Mouse (Mus musculus): ENCODE measurements at regions not wholly inside any gene's neighbourhood (a gene's known extent, or its start where the extent isn't known, plus 50 kb on each side); places are given as distances from the start of the nearest gene placed in this dataset.

GRCm38 (mm10) chr11:38818141-38818540 is 1582.4 kb upstream of the Tenm2 start:
- TF ChIP-seq EP300 (IDR thresholded peaks at IDR 0.05; ENCODE audit: low read depth) (no peak), CTCF (IDR thresholded peaks at IDR 0.05; ENCODE audit: low read depth) (no peak)
- H3K9me3 ChIP-seq (ENCODE audit: low read length), result no peaks in the 10 kb centered on the region
- WGBS (ENCODE audit: insufficient replicate concordance), result 64% methylated on average over 3 of the region's 3 CpGs
- no peaks in the 10 kb centered on the region for H3K27me3 ChIP-seq (ENCODE audit: insufficient read depth, low read length)
- H3K27ac ChIP-seq (ENCODE audit: low read depth), result no peak overlapping the region
- ATAC-seq (no peak), DNase-seq (no peak)
- no peaks in the 10 kb centered on the region for H3K4me1 ChIP-seq (ENCODE audit: insufficient read depth)
- H3K36me3 ChIP-seq (replicated peaks; ENCODE audit: insufficient read depth, low read length), result no peaks in the 10 kb centered on the region
- no peak overlapping the region for H3K9ac ChIP-seq (replicated peaks)
- H3K4me2 ChIP-seq (ENCODE audit: low read depth, low read length), result no peak overlapping the region
- H3K4me3 ChIP-seq (ENCODE audit: low read depth, low read length), result no peak overlapping the region

GRCm38 (mm10) chr11:38783548-38783947 is 1547.8 kb upstream of the Tenm2 start:
- H3K4me2 ChIP-seq (ENCODE audit: low read depth, low read length), result no peak overlapping the region
- no peak for ATAC-seq
- no peak overlapping the region for H3K27ac ChIP-seq (ENCODE audit: low read depth)
- H3K4me1 ChIP-seq (ENCODE audit: insufficient read depth), result no peaks in the 10 kb centered on the region
- no peaks in the 10 kb centered on the region for H3K27me3 ChIP-seq (ENCODE audit: insufficient read depth, low read length)
- no peak overlapping the region for H3K9ac ChIP-seq (replicated peaks)
- H3K9me3 ChIP-seq (ENCODE audit: low read length), result no peaks in the 10 kb centered on the region
- H3K36me3 ChIP-seq (replicated peaks; ENCODE audit: insufficient read depth, low read length), result no peaks in the 10 kb centered on the region
- DNase-seq, result no peak
- TF ChIP-seq EP300 (IDR thresholded peaks at IDR 0.05; ENCODE audit: low read depth) (no peak), CTCF (IDR thresholded peaks at IDR 0.05; ENCODE audit: low read depth) (no peak)
- H3K4me3 ChIP-seq (ENCODE audit: low read depth, low read length), result no peak overlapping the region
- whole genome bisulfite sequencing (ENCODE audit: insufficient replicate concordance), result 43% methylated on average over 4 of the region's 4 CpGs

GRCm38 (mm10) chr11:38779585-38779984 is 1543.8 kb upstream of the Tenm2 start:
- Histone ChIP-seq H3K4me1 (ENCODE audit: insufficient read depth) (no peaks in the 10 kb centered on the region), H3K9ac (replicated peaks) (no peak overlapping the region), H3K4me3 (ENCODE audit: low read depth, low read length) (no peak overlapping the region), H3K9me3 (ENCODE audit: low read length) (no peaks in the 10 kb centered on the region), H3K27ac (ENCODE audit: low read depth) (no peak overlapping the region), H3K36me3 (replicated peaks; ENCODE audit: insufficient read depth, low read length) (no peaks in the 10 kb centered on the region), H3K4me2 (ENCODE audit: low read depth, low read length) (no peak overlapping the region), H3K27me3 (ENCODE audit: insufficient read depth, low read length) (no peaks in the 10 kb centered on the region)
- WGBS (ENCODE audit: insufficient replicate concordance), result 84% methylated on average over 1 of the region's 1 CpGs
- DNase-seq (no peak), ATAC-seq (no peak)
- TF ChIP-seq CTCF (IDR thresholded peaks at IDR 0.05; ENCODE audit: low read depth) (no peak), EP300 (IDR thresholded peaks at IDR 0.05; ENCODE audit: low read depth) (no peak)

- WGBS (ENCODE audit: insufficient replicate concordance), result 57% methylated on average over 2 of the region's 2 CpGs
- ATAC-seq, result no peak
- no peak for TF ChIP-seq CTCF (IDR thresholded peaks at IDR 0.05; ENCODE audit: low read depth)
- no peak for TF ChIP-seq EP300 (IDR thresholded peaks at IDR 0.05; ENCODE audit: low read depth)
Measured at GRCm38 (mm10) chr11:38762241-38762640, 1526.5 kb upstream of the Tenm2 start.

GRCm38 (mm10) chr11:38747549-38747948 is 1511.8 kb upstream of the Tenm2 start:
- DNase-seq, result peak; percentile 27
- H3K27ac ChIP-seq (ENCODE audit: low read depth), result no peak overlapping the region
- H3K9ac ChIP-seq (replicated peaks), result no peak overlapping the region
- H3K27me3 ChIP-seq (ENCODE audit: insufficient read depth, low read length), result no peaks in the 10 kb centered on the region
- no peaks in the 10 kb centered on the region for H3K4me1 ChIP-seq (ENCODE audit: insufficient read depth)
- no peaks in the 10 kb centered on the region for H3K9me3 ChIP-seq (ENCODE audit: low read length)
- H3K4me3 ChIP-seq (ENCODE audit: low read depth, low read length), result no peak overlapping the region
- ATAC-seq, result no peak
- H3K4me2 ChIP-seq (ENCODE audit: low read depth, low read length), result no peak overlapping the region
- 37% methylated on average over 3 of the region's 3 CpGs for WGBS (ENCODE audit: insufficient replicate concordance)
- no peaks in the 10 kb centered on the region for H3K36me3 ChIP-seq (replicated peaks; ENCODE audit: insufficient read depth, low read length)
- TF ChIP-seq EP300 (IDR thresholded peaks at IDR 0.05; ENCODE audit: low read depth) (no peak), CTCF (IDR thresholded peaks at IDR 0.05; ENCODE audit: low read depth) (peak; percentile 60)

More at GRCm38 (mm10) chr11:38762241-38762640, 1526.5 kb upstream of the Tenm2 start:
- no peak overlapping the region for H3K4me2 ChIP-seq (ENCODE audit: low read depth, low read length)
- H3K9me3 ChIP-seq (ENCODE audit: low read length), result no peaks in the 10 kb centered on the region
- no peak overlapping the region for H3K4me3 ChIP-seq (ENCODE audit: low read depth, low read length)
- H3K27ac ChIP-seq (ENCODE audit: low read depth), result no peak overlapping the region
- H3K9ac ChIP-seq (replicated peaks), result no peak overlapping the region
- no peaks in the 10 kb centered on the region for H3K36me3 ChIP-seq (replicated peaks; ENCODE audit: insufficient read depth, low read length)
- H3K27me3 ChIP-seq (ENCODE audit: insufficient read depth, low read length), result no peaks in the 10 kb centered on the region
- no peak for DNase-seq
- no peaks in the 10 kb centered on the region for H3K4me1 ChIP-seq (ENCODE audit: insufficient read depth)

- Histone ChIP-seq H3K27ac (ENCODE audit: low read depth) (no peak overlapping the region), H3K9me3 (ENCODE audit: low read length) (no peaks in the 10 kb centered on the region), H3K36me3 (replicated peaks; ENCODE audit: insufficient read depth, low read length) (no peaks in the 10 kb centered on the region), H3K27me3 (ENCODE audit: insufficient read depth, low read length) (no peaks in the 10 kb centered on the region), H3K4me3 (ENCODE audit: low read depth, low read length) (no peak overlapping the region), H3K4me1 (ENCODE audit: insufficient read depth) (no peaks in the 10 kb centered on the region), H3K4me2 (ENCODE audit: low read depth, low read length) (no peak overlapping the region), H3K9ac (replicated peaks) (no peak overlapping the region)
- DNase-seq (no peak), ATAC-seq (no peak)
- TF ChIP-seq EP300 (IDR thresholded peaks at IDR 0.05; ENCODE audit: low read depth), result no peak
- TF ChIP-seq CTCF (IDR thresholded peaks at IDR 0.05; ENCODE audit: low read depth), result no peak
- WGBS (ENCODE audit: insufficient replicate concordance), result 57% methylated on average over 2 of the region's 2 CpGs
Measured at GRCm38 (mm10) chr11:38729101-38729500, 1493.3 kb upstream of the Tenm2 start.

GRCm38 (mm10) chr11:38715697-38716096 is 1479.9 kb upstream of the Tenm2 start:
- Histone ChIP-seq H3K9ac (replicated peaks) (no peak overlapping the region), H3K27ac (ENCODE audit: low read depth) (no peak overlapping the region), H3K36me3 (replicated peaks; ENCODE audit: insufficient read depth, low read length) (no peaks in the 10 kb centered on the region), H3K9me3 (ENCODE audit: low read length) (no peaks in the 10 kb centered on the region), H3K27me3 (ENCODE audit: insufficient read depth, low read length) (no peaks in the 10 kb centered on the region), H3K4me1 (ENCODE audit: insufficient read depth) (no peaks in the 10 kb centered on the region), H3K4me2 (ENCODE audit: low read depth, low read length) (no peak overlapping the region), H3K4me3 (ENCODE audit: low read depth, low read length) (no peak overlapping the region)
- DNase-seq, result no peak
- no peak for ATAC-seq
- WGBS (ENCODE audit: insufficient replicate concordance), result 70% methylated on average over 3 of the region's 3 CpGs
- TF ChIP-seq CTCF (IDR thresholded peaks at IDR 0.05; ENCODE audit: low read depth) (no peak), EP300 (IDR thresholded peaks at IDR 0.05; ENCODE audit: low read depth) (no peak)

All from liver, postnatal 0 days (tissue).